Mouse (Mus musculus) neural tube, embryonic 12.5 days (tissue): ENCODE results near the gene 1700015F17Rik. TPM values are rescaled to one million over a fixed set of nuclear protein-coding genes. Genes with fewer than 3 reads are reported as not detected.

Source experiments
- ATAC-seq: fragments of 200-750 bp; cut with Nextera tagmentation; 2 replicates; pipeline ENCODE4 v1.8.0; 2017; ENCODE audit warnings: low read depth, mild to moderate bottlenecking, moderate TSS enrichment, moderate library complexity; ENCODE audit not compliant: low FRiP score
- H3K27ac ChIP-seq: fragments of 300-500 bp; sonication (generic); 2 replicates; pipeline ENCODE4 v1.5.1; 2016
- H3K27me3 ChIP-seq: fragments of 300-500 bp; sonication (generic); replicated peaks from 2 replicates; pipeline ENCODE4 v1.6.1; 2016; ENCODE audit warnings: mild to moderate bottlenecking
- H3K36me3 ChIP-seq: fragments of 300-500 bp; sonication (generic); 2 replicates; pipeline ENCODE4 v1.6.1; 2016; ENCODE audit warnings: mild to moderate bottlenecking
- H3K4me1 ChIP-seq: fragments of 300-500 bp; sonication (generic); 2 replicates; pipeline ENCODE4 v1.6.1; 2016
- H3K4me2 ChIP-seq: fragments of 300-500 bp; sonication (generic); replicated peaks from 2 replicates; pipeline ENCODE4 v1.6.1; 2016; ENCODE audit warnings: mild to moderate bottlenecking
- H3K4me3 ChIP-seq: fragments of 300-500 bp; sonication (generic); 2 replicates; pipeline ENCODE4 v1.5.1; 2016
- H3K9ac ChIP-seq: fragments of 300-500 bp; sonication (generic); 2 replicates; pipeline ENCODE4 v1.6.1; 2016; ENCODE audit warnings: mild to moderate bottlenecking
- H3K9me3 ChIP-seq: fragments of 300-500 bp; sonication (generic); 2 replicates; pipeline ENCODE4 v1.6.1; 2016; ENCODE audit warnings: mild to moderate bottlenecking
- WGBS: fragments of 180-500 bp; shearing (Covaris S2); methylation state at CpG from one replicate; pipeline ENCODE4 v1.1.7; 2016; 5-methylcytosine and 5-hydroxymethylcytosine counted together
- polyA plus RNA-seq: library from polyadenylated mRNA; unstranded; fragments of >200 nt; fragmentation: Nextera tagmentation; extraction: Ambion mirVana; gene quantifications from 2 replicates; pipeline ENCODE4 v1.2.1, GENCODE M21; 2016

The 1700015F17Rik gene
- polyA plus RNA-seq: not detected in 2 replicates

GRCm38 (mm10) chr5:5479043-5479442 lies at the start of gene 1700015F17Rik:
1700015F17Rik (minus strand) TSS chr5:5479143.
- WGBS: 94% methylated on average over 6 of the region's 6 CpGs
- H3K27me3 ChIP-seq: no peaks in the 10 kb centered on the region
- H3K4me1 ChIP-seq: no peaks in the 10 kb centered on the region

DNA sequence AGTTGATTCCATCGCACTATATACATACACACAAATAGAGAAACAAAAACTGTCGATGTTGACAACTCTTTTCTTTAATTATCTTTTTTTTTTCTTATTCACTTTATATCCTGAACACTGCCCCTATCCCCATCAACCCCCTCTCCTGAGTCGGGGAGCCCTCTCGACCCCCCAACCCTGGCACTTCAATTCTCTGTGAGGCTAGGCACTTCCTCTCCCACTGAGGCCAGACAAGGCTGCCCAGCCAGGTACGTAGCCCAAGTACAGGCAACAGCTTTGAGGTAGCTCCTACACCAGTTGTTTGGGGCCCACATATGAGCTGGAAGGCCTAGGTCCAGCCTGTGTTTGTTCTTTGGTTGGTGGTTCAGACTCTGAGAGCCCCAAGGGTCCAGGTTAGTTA lies 36.5 kb upstream of the 1700015F17Rik start:
- WGBS: 81% methylated on average over 5 of the region's 5 CpGs
- no peak overlapping the region for H3K4me3 ChIP-seq
- H3K27me3 ChIP-seq: no peaks in the 10 kb centered on the region

More at GRCm38 (mm10) chr5:5479043-5479442, at the start of gene 1700015F17Rik:
- no peak within 1 kb of the TSS for H3K27ac ChIP-seq
- no peak within 1 kb of the TSS for H3K4me3 ChIP-seq
- ATAC-seq: no peak
- H3K4me2 ChIP-seq: no peak within 1 kb of the TSS
- H3K36me3 ChIP-seq: no peaks in the 10 kb centered on the region
- no peak within 1 kb of the TSS for H3K9ac ChIP-seq
- no peaks in the 10 kb centered on the region for H3K9me3 ChIP-seq

DNA sequence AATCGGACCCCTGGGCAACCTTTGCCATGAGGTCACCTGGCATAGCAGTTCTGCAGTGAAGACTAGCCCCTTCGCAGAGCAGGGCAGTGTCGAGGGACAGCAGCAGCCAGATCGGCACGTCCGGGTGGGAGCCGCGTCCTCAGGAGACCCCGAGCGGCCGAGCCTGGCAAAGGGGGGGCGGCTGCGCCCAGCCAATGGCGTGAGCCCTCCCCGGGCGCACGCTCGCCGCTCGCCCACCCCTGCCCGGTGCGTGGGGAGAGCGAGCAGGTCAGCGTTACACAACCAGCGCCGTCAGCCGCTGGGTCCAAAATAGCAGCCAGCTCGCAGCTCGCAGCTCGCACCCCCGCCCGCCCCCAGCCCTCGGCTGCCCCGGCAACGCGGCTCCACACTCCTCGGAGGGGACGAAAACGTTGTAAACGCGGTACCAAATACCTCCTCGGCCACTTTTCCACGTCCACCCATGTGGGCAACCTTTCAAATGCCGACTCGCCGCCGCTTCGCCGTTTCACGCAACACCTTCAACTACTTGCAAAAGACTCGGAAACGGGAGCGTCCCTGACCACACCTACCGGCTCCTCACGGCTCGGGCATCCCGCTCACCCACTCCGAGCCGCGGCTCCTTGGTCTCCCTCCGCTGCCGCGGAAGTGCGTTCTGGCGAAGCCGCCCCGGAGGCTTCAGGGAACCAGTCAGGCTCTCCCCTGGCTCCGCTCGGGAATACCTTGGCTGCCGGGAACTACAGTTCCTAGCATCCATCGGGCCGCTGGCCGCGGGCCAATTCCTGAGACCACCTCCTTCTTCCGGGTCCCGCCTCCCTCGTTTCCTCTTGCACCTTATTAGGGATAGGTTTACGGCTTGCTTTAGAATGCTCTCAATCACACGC lies 35.5 kb upstream of the 1700015F17Rik start, which contains the start of gene Cldn12:
Cldn12 (minus strand) TSS at position 763 of the 881 bp plus-strand sequence.
- Histone ChIP-seq H3K27me3 (no peaks in the 10 kb centered on the region), H3K4me2 (peak within 1 kb of the TSS; percentile 83), H3K4me1 (no peaks in the 10 kb centered on the region; the same call in 1 of the 2 replicates), H3K9me3 (no peaks in the 10 kb centered on the region), H3K9ac (peak within 1 kb of the TSS; percentile 73), H3K4me3 (peak within 1 kb of the TSS; percentile 72), H3K36me3 (peaks cover 4% of the 10 kb centered on the region; the same call in 1 of the 2 replicates), H3K27ac (peak within 1 kb of the TSS; percentile 62; the same call in 1 of the 2 replicates)
- under 1% methylated on average over 79 of the region's 79 CpGs for WGBS
- ATAC-seq: peak; percentile 97

More for the DNA sequence above, 36.5 kb upstream of the 1700015F17Rik start:
- no peak overlapping the region for H3K27ac ChIP-seq
- no peaks in the 10 kb centered on the region for H3K9me3 ChIP-seq
- H3K36me3 ChIP-seq: peaks cover 4% of the 10 kb centered on the region; the same call in 1 of the 2 replicates
- peak overlapping the region; percentile 83 for H3K4me2 ChIP-seq
- H3K9ac ChIP-seq: no peak overlapping the region
- H3K4me1 ChIP-seq: no peaks in the 10 kb centered on the region; the same call in 1 of the 2 replicates
- no peak for ATAC-seq

DNA sequence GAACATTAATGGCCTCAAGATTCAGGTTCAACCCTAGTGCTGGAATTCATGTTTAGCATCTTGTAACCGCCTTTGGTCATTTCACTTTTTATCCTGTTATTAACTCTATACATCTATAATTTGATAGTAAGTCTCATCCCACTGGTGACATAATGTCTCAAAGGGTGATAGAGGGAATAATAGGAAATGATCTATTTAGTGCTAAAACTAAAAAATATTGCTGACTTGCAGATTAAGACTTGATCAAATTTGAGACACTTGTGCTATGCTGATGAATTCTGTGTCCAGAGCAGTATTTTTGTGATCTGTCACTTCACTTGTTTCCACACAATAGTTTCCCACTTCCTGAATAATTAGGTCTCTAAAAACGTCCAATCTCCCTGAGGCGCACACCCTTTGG lies 32.5 kb upstream of the 1700015F17Rik start:
- H3K4me1 ChIP-seq: peaks cover 7% of the 10 kb centered on the region
- no peak overlapping the region for H3K4me3 ChIP-seq
- 71% methylated on average over 3 of the region's 3 CpGs for WGBS
- no peak overlapping the region for H3K4me2 ChIP-seq
- ATAC-seq: no peak
- no peaks in the 10 kb centered on the region for H3K9me3 ChIP-seq
- H3K9ac ChIP-seq: no peak overlapping the region
- no peak overlapping the region for H3K27ac ChIP-seq
- H3K27me3 ChIP-seq: no peaks in the 10 kb centered on the region
- H3K36me3 ChIP-seq: peaks cover 4% of the 10 kb centered on the region; the same call in 1 of the 2 replicates

- Histone ChIP-seq H3K4me1 (peaks cover 7% of the 10 kb centered on the region), H3K27ac (no peak overlapping the region), H3K9me3 (no peaks in the 10 kb centered on the region), H3K4me2 (no peak overlapping the region), H3K4me3 (no peak overlapping the region), H3K36me3 (peaks cover 4% of the 10 kb centered on the region; the same call in 1 of the 2 replicates), H3K9ac (no peak overlapping the region), H3K27me3 (no peaks in the 10 kb centered on the region)
- no peak for ATAC-seq
- 67% methylated on average over 5 of the region's 5 CpGs for WGBS
These were observed 32.0 kb upstream of the 1700015F17Rik start for GRCm38 (mm10) chr5:5510989-5511388.

DNA sequence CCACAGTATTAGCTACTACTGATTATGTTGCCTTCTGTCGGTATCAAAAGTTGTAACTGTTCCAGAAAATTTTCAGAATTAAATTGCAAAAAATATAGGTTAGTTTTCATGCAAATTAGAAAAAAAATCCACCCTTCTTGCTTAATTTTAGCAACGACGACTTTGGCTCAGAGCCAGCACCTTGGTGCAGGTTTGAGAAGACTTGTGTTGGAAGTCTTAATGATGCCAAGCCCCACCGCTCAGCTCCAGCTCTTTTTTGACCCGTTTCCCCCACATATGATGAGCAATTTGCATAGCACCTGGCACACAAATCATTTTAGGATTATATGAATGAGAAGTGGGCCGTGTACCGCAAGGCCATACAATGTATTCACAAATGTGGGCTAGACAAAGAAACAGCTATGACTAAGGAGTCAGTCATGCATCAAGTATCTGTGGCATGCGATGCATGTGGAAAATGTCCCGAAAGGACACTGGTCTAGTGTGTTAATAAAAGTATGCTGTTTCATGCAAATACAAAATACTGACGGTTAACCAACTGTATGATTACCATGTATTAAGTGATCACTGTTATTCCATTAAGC lies 31.5 kb upstream of the 1700015F17Rik start:
- Histone ChIP-seq H3K4me3 (no peak overlapping the region), H3K9ac (no peak overlapping the region), H3K9me3 (no peaks in the 10 kb centered on the region), H3K4me2 (no peak overlapping the region), H3K4me1 (peaks cover 7% of the 10 kb centered on the region), H3K27ac (no peak overlapping the region), H3K36me3 (peaks cover 4% of the 10 kb centered on the region; the same call in 1 of the 2 replicates), H3K27me3 (no peaks in the 10 kb centered on the region)
- WGBS: 59% methylated on average over 10 of the region's 10 CpGs
- no peak for ATAC-seq

- peaks cover 4% of the 10 kb centered on the region; the same call in 1 of the 2 replicates for H3K36me3 ChIP-seq
- 51% methylated on average over 10 of the region's 10 CpGs for WGBS
- H3K9me3 ChIP-seq: no peaks in the 10 kb centered on the region
- no peak overlapping the region for H3K4me3 ChIP-seq
- H3K9ac ChIP-seq: no peak overlapping the region
- H3K4me1 ChIP-seq: peaks cover 7% of the 10 kb centered on the region
- no peaks in the 10 kb centered on the region for H3K27me3 ChIP-seq
- no peak overlapping the region for H3K27ac ChIP-seq
- peak; percentile 34 for ATAC-seq
- peak overlapping the region; percentile 41 for H3K4me2 ChIP-seq
These were observed 29.3 kb upstream of the 1700015F17Rik start for GRCm38 (mm10) chr5:5508231-5508630.

DNA sequence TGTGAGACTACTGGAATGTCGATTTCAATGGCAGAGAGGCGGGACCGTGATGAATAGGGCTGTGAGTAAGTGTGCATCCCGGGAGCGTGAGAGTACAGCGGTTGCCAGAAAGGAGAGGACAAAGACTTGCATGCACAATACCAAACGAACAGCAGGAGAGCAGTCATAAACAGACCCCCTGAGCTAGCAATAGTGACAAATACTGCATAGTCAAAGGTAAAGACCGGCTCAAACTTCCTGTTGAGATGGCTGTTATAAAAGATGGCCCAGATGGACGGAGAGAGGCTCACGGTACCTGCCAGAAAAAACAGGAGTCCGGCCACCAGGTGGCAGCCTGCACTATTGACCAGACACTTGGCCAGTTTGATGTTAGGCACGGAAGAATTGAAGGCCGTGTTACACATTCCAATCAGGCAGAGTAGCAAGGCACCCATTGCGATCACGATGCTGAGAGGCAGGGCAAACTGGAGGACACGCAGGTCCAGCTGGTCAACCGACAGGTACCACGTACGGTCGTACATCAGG lies 28.8 kb upstream of the 1700015F17Rik start:
- Histone ChIP-seq H3K4me1 (peaks cover 7% of the 10 kb centered on the region), H3K36me3 (peaks cover 4% of the 10 kb centered on the region; the same call in 1 of the 2 replicates), H3K4me3 (no peak overlapping the region), H3K27me3 (no peaks in the 10 kb centered on the region), H3K9me3 (no peaks in the 10 kb centered on the region), H3K27ac (no peak overlapping the region), H3K4me2 (peak overlapping the region; percentile 41), H3K9ac (no peak overlapping the region)
- peak; percentile 80 for ATAC-seq
- WGBS: 21% methylated on average over 20 of the region's 20 CpGs

GRCm38 (mm10) chr5:5504456-5504855 lies 25.5 kb upstream of the 1700015F17Rik start:
- Histone ChIP-seq H3K4me2 (no peak overlapping the region), H3K9ac (no peak overlapping the region), H3K4me3 (no peak overlapping the region), H3K9me3 (no peaks in the 10 kb centered on the region), H3K27me3 (no peaks in the 10 kb centered on the region), H3K27ac (no peak overlapping the region), H3K36me3 (no peaks in the 10 kb centered on the region), H3K4me1 (peaks cover 7% of the 10 kb centered on the region)
- ATAC-seq: no peak
- 88% methylated on average over 13 of the region's 13 CpGs for WGBS

- no peak overlapping the region for H3K4me2 ChIP-seq
- no peaks in the 10 kb centered on the region for H3K36me3 ChIP-seq
- 85% methylated on average over 4 of the region's 4 CpGs for WGBS
- H3K9ac ChIP-seq: no peak overlapping the region
- H3K4me3 ChIP-seq: no peak overlapping the region
- no peak for ATAC-seq
- no peak overlapping the region for H3K27ac ChIP-seq
- no peaks in the 10 kb centered on the region for H3K27me3 ChIP-seq
- no peaks in the 10 kb centered on the region for H3K9me3 ChIP-seq
- H3K4me1 ChIP-seq: peaks cover 7% of the 10 kb centered on the region
These were observed 24.4 kb upstream of the 1700015F17Rik start for GRCm38 (mm10) chr5:5503381-5503780.

DNA sequence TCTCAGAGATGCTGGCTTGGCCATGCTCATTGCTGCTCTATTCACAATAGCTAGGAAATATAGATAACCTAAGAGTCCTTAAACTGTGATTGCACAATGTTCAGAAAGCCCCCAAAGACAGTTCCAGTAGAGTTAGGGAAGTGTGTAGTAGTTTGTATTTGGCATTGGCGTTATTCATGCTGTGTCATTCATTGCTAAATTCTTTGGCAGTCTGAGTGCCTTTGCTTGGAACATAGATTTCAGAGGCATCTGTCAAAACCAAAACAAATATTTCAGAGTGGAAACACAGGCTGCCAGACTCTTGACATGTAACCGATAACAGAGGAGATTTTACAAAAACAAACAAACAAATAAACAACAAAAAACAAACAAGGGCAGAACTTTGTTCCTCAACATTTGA lies 22.6 kb upstream of the 1700015F17Rik start:
- no peak for ATAC-seq
- Histone ChIP-seq H3K4me1 (no peaks in the 10 kb centered on the region), H3K9me3 (no peaks in the 10 kb centered on the region), H3K27me3 (no peaks in the 10 kb centered on the region), H3K9ac (no peak overlapping the region), H3K4me2 (no peak overlapping the region), H3K4me3 (no peak overlapping the region), H3K27ac (no peak overlapping the region), H3K36me3 (no peaks in the 10 kb centered on the region)
- WGBS: 84% methylated on average over 2 of the region's 2 CpGs

- no peak overlapping the region for H3K27ac ChIP-seq
- H3K4me3 ChIP-seq: no peak overlapping the region
- H3K9ac ChIP-seq: no peak overlapping the region
- no peaks in the 10 kb centered on the region for H3K9me3 ChIP-seq
- H3K4me2 ChIP-seq: no peak overlapping the region
- no peaks in the 10 kb centered on the region for H3K36me3 ChIP-seq
- no peaks in the 10 kb centered on the region for H3K4me1 ChIP-seq
- 62% methylated on average over 3 of the region's 3 CpGs for WGBS
- no peaks in the 10 kb centered on the region for H3K27me3 ChIP-seq
- 0 out of 2 replicates have a peak, but pooled peaks have one; percentile 32 for ATAC-seq
These were observed 17.4 kb upstream of the 1700015F17Rik start for GRCm38 (mm10) chr5:5496393-5496792.
